Mouse (Mus musculus) spleen, postnatal 4 days (tissue): Measurements from ENCODE around the gene Hapln4.

Source experiments
- DNase-seq, 2 experiments: peaks; one replicate each; pipeline ENCODE4 v3.0.0; 2022; ENCODE audit warnings: low spot score in 2 of 2

Gene Hapln4

DNA sequence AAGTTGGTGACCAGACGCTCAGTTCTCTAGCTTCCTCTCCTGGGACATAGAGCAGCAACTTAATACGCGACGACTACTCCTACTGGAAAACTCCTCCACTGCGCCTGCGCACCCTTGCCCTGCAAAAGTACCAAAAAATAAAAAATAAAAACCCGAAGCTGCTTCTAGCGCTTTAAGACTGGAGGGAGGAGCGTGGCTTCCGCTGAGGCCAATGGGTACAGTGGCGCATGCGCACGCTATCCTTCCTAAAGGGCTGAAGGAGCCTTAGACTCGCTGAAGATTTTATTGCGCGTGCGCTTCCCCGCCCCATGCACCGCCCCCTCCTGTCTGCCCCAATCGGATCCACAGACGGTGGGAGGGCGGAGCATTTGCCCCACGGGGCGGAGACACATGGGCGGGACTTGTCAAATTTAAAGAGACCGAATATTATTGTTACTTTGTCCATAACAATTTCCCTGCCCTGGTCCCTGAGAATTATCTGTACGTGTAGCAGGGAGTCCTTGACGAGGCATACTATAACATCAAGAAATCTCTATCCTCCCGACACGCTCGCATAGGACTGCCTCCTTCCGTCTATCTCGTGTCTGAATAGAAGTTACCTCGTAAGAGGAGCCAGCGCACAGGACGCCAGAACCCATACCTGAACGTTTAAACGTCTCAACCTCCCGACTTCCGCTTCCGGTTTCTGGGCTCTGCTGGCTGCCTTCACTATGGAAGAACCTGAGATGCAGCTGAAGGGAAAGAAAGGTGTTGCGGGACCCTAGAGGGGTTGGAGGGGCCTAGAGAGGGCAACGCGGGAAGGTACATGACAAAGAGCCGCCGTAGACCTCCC is 56.0 kb downstream of the Hapln4 start, which contains the start of the genes Rfxank, Borcs8 and Mef2b:
Gene Rfxank, minus strand, starts transcription at position 129 of the 832 bp plus-strand sequence.
Gene Borcs8, plus strand, starts transcription at position 474 of the 832 bp plus-strand sequence.
Gene Mef2b, plus strand, starts transcription at position 686 of the 832 bp plus-strand sequence.
- DNase-seq, result peak; percentile 99

GRCm38 (mm10) chr8:70139981-70140380 is 56.7 kb downstream of the Hapln4 start:
- DNase-seq, result no peak
